Mouse (Mus musculus): ENCODE results near the gene Cd24a.

The Cd24a gene

DNA sequence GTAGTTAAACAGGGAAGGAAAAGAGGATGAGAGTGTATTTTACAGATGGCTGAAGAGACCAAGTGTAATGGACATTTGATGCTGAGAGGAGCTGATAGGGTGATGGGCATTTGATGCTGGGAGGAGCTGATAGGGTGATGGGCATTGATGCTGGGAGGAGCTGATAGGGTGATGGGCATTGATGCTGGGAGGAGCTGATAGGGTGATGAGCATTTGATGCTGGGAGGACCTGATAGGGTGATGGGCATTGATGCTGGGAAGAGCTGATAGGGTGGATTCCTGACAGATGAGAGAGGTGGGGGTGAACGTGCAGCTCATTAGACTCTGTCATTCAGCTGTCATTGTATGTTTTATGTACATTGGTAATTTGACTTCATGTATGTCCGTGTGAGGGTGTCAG lies 47.5 kb downstream of the Cd24a start:
- DNase-seq (ENCODE audit: low read depth, low spot score) = no peak

- DNase-seq (ENCODE audit: low read depth, low spot score) = no peak
Observed at GRCm38 (mm10) chr10:43629216-43629615, 51.1 kb downstream of the Cd24a start.

- DNase-seq (ENCODE audit: low read depth, low spot score) = no peak
Observed at GRCm38 (mm10) chr10:43629857-43630256, 51.8 kb downstream of the Cd24a start.

GRCm38 (mm10) chr10:43630634-43631033 lies 52.5 kb downstream of the Cd24a start:
- DNase-seq (ENCODE audit: low read depth, low spot score) = no peak

DNA sequence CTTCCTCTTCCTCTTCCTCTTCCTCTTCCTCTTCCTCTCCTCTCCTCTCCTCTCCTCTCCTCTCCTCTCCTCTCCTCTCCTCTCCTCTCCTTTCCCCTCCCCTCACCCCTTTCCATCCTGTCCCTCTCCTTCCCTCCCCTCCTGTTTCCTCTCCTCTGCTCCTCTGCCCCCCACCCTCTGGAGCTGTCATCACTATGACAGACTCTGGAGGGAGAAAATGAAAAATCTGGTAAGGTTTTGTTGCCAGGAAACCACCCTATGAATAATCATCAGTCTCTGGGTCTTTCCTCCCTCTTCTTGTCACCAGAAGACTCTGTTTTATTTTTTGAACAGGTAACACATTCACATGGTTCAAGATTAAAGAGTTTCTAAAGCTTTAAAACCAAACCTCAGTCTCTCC lies 53.0 kb downstream of the Cd24a start:
- DNase-seq (ENCODE audit: low read depth, low spot score) = no peak

DNA sequence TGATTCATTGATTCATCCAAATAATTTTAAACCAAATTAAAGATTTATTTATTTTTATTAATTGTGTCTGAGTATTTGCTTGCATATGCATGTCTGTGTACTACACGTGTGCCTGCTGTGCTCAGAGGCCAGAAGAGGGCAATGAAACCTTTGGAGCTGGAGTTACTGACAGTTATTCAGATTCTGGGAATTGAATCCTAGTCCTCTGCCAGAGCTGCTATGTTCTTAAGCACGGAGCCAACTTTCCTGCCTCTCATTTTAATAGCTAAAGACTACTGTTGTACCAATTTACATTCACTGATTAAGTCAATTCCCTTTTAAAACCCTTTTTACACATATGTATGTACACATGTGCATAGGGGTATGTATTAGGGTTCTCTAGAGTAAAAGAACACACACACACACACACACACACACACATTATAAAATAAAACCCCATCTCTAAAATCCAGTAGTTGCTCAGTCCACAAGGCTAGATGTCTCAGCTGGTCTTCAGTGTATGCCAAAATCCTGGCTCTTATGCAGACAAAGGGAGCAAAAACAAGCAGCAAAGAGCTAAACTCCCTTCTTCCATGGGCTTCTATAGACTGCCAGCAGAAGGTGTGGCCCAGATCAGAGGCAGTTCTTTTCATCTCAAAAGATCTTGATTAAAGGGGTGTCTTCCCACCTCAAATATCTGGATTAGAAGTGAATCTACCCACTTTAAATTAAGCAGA lies 53.7 kb downstream of the Cd24a start:
- DNase-seq (ENCODE audit: low read depth, low spot score) = no peak

- no peak for DNase-seq (ENCODE audit: low read depth, low spot score)
Observed at GRCm38 (mm10) chr10:43633117-43633516, 55.0 kb downstream of the Cd24a start.

All from ES-CJ7 (cell line).